Mouse (Mus musculus): Measurements from ENCODE around the gene Snx8.

DNA sequence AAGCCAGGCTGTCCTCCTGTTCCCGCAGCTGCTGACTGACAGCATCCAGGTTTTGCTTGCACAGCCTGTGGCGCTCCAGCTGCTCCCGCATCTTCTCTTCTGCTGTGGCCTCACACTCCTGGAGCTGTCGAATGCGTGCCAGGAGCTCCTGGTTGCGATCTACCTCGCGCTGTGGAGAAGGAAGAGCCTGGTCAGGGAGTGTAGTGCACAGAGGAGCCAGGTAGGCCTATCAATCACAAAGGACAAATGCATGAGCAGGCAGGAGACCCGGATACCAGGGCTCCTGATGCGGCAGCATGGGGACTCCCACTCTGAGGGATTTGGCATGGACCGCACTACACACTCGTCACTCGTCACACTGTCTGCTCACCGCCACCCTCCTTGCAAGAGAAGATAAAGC, 81.5 kb downstream of the Snx8 start:
- TF ChIP-seq CTCF (IDR thresholded peaks at IDR 0.05) (no peak), EP300 (IDR thresholded peaks at IDR 0.05) (no peak)
